Mouse (Mus musculus) cerebellum, postnatal 36 days (tissue): ENCODE measurements around the gene Olfr885.

Experiments used
- DNase-seq, 2 experiments: peaks; one replicate each; pipeline ENCODE4 v3.0.0; 2021 to 2022; ENCODE audit warnings: mixed read lengths in 2 of 2

Gene Olfr885

GRCm38 (mm10) chr9:38061022-38061421 lies at the start of gene Olfr885:
TSS of gene Olfr885 (plus strand) at chr9:38061322.
- no peak for DNase-seq

- no peak for DNase-seq
Measured at GRCm38 (mm10) chr9:38025508-38025907, 35.6 kb upstream of the Olfr885 start, which contains the start of gene Olfr883. TSS of gene Olfr883 (plus strand) at chr9:38025808.

DNA sequence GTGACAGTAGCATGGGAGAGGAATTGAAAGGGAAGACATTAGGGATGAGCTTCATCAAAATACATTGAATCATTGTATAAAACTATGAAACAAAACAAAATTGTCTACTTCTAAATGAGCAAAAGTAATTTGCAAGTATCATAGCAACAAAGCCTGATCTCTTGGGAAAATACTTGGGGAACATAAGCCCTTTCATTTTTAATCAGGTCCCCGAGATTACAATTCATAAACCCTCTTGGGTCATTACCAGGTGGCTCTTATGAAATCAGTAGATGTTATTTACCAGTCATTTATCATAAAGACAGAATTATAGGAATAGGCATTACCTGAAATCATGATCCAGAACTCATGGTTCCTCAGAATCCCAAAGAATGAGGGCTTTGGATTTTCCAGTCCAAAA lies 14.9 kb upstream of the Olfr885 start, which contains the start of gene Olfr884:
Olfr884 (plus strand) TSS at position 301 of the 400 bp plus-strand sequence.
- no peak for DNase-seq

DNA sequence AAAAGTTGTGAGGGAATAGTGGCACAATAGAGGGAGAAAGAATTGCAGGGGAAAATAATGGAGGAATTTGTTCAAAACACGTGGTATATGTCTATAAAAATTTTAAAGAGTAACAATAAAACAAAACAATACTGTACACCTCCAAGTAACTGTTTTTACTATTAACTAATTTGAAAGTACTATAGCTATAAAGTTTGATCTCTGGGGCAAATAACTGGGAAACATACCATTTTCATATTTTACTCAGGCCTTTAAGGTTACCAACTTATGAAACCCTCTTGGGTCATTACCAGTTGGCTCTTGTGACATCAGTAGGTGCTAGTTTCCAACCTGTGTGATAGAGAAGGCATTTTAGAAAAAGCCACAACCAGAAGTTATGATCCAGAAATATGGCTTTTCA lies 22.6 kb downstream of the Olfr885 start, which contains the start of gene Olfr887:
Olfr887 (plus strand) TSS at position 301 of the 400 bp plus-strand sequence.
- DNase-seq: no peak

DNA sequence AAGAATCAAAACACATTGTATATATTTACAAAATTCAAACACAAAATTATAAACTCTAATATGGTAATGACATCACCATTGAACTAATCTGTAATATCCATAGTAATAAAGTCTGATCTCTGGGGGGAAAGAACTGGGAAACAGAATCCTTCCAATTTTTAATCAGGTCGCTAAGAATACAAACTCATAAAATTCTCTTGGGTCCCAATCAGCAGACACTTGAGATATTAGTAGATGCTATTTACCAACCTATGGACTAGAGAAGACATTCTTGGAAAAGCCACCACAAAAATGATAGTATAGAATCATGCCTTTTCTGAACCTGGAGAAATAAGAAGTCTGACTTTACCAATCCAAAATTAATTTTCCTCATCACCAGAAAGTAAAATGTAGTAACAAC lies 46.7 kb downstream of the Olfr885 start, which contains the start of gene Olfr888:
Olfr888 (plus strand) TSS at position 301 of the 400 bp plus-strand sequence.
- DNase-seq: no peak
